Mouse (Mus musculus): ENCODE data around the gene Cmss1. TPM values are rescaled to one million over a fixed set of nuclear protein-coding genes. Genes with fewer than 3 reads are reported as not detected.

Cmss1 gene
- total and polyA plus RNA-seq, 2 experiments from 2014 or later: 12.0 to 43.4 TPM

DNA sequence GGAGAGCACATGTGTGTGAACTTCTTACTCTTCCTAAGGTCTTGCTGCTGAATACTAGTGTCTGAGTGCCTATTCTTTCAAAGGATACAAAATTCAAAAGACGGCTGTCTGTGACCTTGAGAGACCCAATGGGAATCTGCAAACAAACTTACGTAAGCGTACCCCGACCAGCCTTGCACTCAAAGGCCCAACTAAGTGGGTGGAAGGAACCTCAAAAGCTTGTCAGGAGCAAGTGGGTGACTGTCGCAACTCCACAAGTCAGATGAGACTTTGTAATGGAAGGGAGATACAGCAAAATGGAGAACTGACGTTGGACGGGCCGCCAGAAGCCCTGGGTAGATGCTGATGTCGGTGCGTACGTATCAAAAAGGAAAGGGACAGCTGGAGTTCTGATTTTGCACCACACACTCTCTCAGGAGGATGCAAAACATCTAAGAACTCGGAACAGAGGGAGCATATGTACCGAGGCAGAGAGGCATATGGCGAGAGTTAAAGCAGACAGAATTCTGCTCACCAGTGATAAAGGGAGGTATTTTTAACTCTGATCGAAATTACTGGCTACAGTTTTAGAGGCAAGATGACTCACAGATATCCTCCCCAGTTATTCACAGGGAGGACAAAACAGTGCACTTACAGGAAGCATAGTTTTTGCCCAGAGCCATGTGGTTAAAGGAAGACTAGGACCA lies 217.0 kb downstream of the Cmss1 start:
- ATAC-seq: peak; percentile 26
- H3K27me3 ChIP-seq (ENCODE audit: insufficient read depth, low read length): no peaks in the 10 kb centered on the region
- TF ChIP-seq CTCF (IDR thresholded peaks at IDR 0.05; ENCODE audit: low read depth): no peak
- DNase-seq: peak; percentile 66
- H3K4me2 ChIP-seq (ENCODE audit: low read depth): no peak overlapping the region
- no peak overlapping the region for H3K4me3 ChIP-seq (ENCODE audit: low read depth, low read length)
- 79% methylated on average over 15 of the region's 15 CpGs for WGBS
- no peak overlapping the region for H3K9ac ChIP-seq
- H3K27ac ChIP-seq (ENCODE audit: low read depth, low read length): no peak overlapping the region
- H3K9me3 ChIP-seq (ENCODE audit: low read length): no peaks in the 10 kb centered on the region
- H3K36me3 ChIP-seq (ENCODE audit: insufficient read depth): no peaks in the 10 kb centered on the region
- H3K4me1 ChIP-seq (ENCODE audit: insufficient read depth): no peaks in the 10 kb centered on the region

DNA sequence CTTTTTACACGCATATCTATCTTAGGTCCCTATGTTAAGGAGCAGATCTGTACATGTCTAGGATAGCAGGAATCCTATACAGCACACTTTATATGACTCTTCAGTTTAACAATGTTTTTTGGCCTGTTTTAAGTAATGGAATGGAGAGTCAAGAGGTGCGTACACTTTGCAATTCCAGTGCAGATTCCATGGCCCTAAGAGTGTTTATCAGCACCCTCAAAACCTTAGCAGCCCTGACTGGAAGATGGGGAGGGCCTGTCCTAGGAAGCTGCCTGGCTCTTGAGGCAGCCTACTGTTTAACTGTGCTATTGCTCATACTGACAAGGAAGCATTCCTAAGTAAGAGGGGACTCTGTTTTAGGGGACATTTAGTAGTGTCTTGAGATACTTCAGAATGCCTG lies 222.4 kb downstream of the Cmss1 start:
- Histone ChIP-seq H3K9ac (no peak overlapping the region), H3K4me2 (ENCODE audit: low read depth) (no peak overlapping the region), H3K4me3 (ENCODE audit: low read depth, low read length) (no peak overlapping the region), H3K36me3 (ENCODE audit: insufficient read depth) (no peaks in the 10 kb centered on the region), H3K9me3 (ENCODE audit: low read length) (no peaks in the 10 kb centered on the region), H3K27me3 (ENCODE audit: insufficient read depth, low read length) (no peaks in the 10 kb centered on the region), H3K27ac (ENCODE audit: low read depth, low read length) (no peak overlapping the region), H3K4me1 (ENCODE audit: insufficient read depth) (no peaks in the 10 kb centered on the region)
- TF ChIP-seq CTCF (IDR thresholded peaks at IDR 0.05; ENCODE audit: low read depth): no peak
- ATAC-seq: no peak
- 96% methylated on average over 2 of the region's 2 CpGs for WGBS
- no peak for DNase-seq

DNA sequence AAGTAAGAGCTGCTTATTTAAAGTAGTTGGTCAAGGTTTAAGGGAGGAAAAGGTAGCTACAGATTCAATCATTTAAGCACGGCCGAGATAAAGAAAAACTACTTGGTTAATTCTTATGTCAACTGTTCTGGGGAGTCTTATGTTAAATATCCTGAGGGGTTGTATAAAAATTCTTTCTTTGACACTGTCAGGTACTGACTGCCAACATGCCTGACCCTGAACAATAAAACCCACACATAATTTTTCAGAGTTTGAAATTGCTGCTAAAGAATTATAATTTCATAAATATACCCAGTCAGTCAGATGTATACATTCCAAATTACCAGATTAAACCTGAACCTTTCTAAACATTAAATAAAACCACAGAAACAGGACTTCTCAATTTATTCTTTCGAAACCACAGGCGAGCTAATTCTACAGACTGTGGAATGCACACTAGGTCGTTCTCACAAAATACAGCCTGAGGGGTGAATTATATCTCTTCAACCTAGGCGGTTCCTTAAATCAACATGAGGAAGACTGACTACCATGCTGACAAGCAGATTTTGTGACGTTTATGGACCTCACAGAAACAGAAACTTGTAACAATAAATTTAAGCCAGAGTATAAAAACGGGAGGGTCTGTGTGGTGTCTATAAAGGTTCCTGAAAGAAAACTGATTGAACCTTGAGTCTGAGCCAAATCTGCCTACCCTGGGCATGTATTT lies 223.2 kb downstream of the Cmss1 start:
- Histone ChIP-seq H3K9ac (no peak overlapping the region), H3K36me3 (ENCODE audit: insufficient read depth) (no peaks in the 10 kb centered on the region), H3K4me2 (ENCODE audit: low read depth) (no peak overlapping the region), H3K27ac (ENCODE audit: low read depth, low read length) (no peak overlapping the region), H3K9me3 (ENCODE audit: low read length) (no peaks in the 10 kb centered on the region), H3K27me3 (ENCODE audit: insufficient read depth, low read length) (no peaks in the 10 kb centered on the region), H3K4me1 (ENCODE audit: insufficient read depth) (no peaks in the 10 kb centered on the region), H3K4me3 (ENCODE audit: low read depth, low read length) (no peak overlapping the region)
- WGBS: 63% methylated on average over 8 of the region's 8 CpGs
- TF ChIP-seq CTCF (IDR thresholded peaks at IDR 0.05; ENCODE audit: low read depth): no peak
- ATAC-seq (no peak), DNase-seq (no peak)

DNA sequence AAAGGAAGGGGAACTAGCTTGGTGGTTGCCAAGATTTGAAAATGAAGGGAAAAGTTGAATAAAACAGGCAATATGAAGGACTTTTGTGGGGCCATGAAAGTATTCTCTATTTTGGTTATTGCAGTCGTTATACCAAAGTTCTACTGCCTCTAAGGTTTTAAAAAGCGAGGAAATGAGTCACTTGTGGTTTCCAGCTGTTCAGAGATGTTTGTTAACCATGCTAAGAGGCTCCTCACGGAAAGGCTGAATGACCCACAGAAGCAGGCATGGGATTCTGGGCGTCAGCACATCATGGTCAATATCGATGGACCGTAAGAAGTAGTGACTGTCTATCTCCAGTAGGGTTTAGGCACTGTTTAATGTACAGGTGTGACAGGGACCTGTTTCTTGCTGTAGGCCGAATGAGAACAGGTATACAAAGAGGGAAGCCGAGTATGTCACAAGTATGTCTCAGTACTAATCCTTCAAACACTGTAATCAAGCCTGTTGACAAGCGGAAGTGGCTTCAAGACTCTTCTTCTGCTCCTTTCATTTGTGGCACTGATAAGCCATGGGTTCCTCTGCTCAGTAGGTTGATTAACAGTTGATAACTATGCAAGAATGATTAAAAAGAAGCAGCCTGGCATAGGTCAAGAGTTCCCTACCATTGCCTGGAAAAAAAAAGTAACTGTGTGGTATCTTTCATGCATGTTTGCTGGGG lies 227.9 kb downstream of the Cmss1 start:
- Histone ChIP-seq H3K9me3 (ENCODE audit: low read length) (no peaks in the 10 kb centered on the region), H3K4me1 (ENCODE audit: insufficient read depth) (no peaks in the 10 kb centered on the region), H3K9ac (no peak overlapping the region), H3K27ac (ENCODE audit: low read depth, low read length) (no peak overlapping the region), H3K27me3 (ENCODE audit: insufficient read depth, low read length) (no peaks in the 10 kb centered on the region), H3K36me3 (ENCODE audit: insufficient read depth) (no peaks in the 10 kb centered on the region), H3K4me2 (ENCODE audit: low read depth) (no peak overlapping the region), H3K4me3 (ENCODE audit: low read depth, low read length) (no peak overlapping the region)
- no peak for ATAC-seq
- WGBS: 86% methylated on average over 9 of the region's 9 CpGs
- TF ChIP-seq CTCF (IDR thresholded peaks at IDR 0.05; ENCODE audit: low read depth): no peak
- DNase-seq: no peak

DNA sequence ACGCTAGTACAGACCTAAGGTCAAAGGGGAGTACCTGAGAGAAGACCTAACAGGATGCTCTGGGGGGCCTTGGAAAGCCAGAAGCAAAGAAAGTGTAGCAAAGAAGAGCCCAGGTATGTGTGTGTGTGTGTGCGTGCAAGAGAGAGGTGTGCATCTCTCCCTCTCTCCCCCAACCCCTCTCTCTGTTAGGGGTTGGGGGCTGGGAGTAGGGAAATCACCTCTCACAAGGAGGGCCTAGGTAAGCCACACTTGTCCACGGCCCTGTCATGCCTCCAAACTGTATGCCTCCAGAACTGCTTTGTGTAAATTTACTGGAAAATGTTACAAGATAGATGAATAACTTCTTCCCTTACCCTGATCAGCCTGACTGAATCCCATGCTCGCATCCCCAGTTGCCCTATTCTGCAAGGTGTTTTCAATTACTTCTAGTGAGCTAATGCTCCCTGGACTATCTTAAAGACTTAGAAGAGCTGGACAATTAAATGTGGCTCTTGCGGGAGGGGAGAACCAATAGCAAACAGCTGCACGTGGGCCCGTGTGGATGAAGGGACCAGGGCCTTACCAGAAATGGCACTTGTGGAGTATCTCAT lies 231.3 kb downstream of the Cmss1 start:
- ATAC-seq (no peak), DNase-seq (no peak)
- no peak overlapping the region for H3K4me2 ChIP-seq (ENCODE audit: low read depth)
- no peaks in the 10 kb centered on the region for H3K27me3 ChIP-seq (ENCODE audit: insufficient read depth, low read length)
- no peaks in the 10 kb centered on the region for H3K36me3 ChIP-seq (ENCODE audit: insufficient read depth)
- 87% methylated on average over 7 of the region's 7 CpGs for WGBS
- H3K4me1 ChIP-seq (ENCODE audit: insufficient read depth): no peaks in the 10 kb centered on the region
- no peak for TF ChIP-seq CTCF (IDR thresholded peaks at IDR 0.05; ENCODE audit: low read depth)
- H3K27ac ChIP-seq (ENCODE audit: low read depth, low read length): no peak overlapping the region
- H3K9ac ChIP-seq: no peak overlapping the region
- H3K9me3 ChIP-seq (ENCODE audit: low read length): no peaks in the 10 kb centered on the region
- no peak overlapping the region for H3K4me3 ChIP-seq (ENCODE audit: low read depth, low read length)

DNA sequence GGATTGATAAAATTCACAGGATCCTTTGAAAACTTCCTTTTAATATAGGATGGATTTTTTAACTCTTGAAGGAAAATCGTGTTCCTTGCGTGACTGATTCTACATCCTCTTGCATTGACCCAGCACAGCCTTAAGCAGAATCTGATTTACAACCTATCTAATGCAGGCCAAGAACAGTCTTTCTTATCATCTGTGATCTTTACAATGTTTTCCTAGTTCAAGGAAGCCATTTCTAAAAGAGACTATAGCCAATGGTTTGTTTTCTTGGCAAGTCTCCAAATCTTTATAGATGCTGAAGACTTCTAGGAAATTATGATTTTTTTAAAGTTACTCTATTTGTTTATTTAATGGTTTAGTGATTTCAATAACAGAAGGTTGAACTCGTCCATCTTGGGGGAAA lies 234.5 kb downstream of the Cmss1 start:
- H3K4me3 ChIP-seq (ENCODE audit: low read depth, low read length): no peak overlapping the region
- H3K9me3 ChIP-seq (ENCODE audit: low read length): no peaks in the 10 kb centered on the region
- 92% methylated on average over 3 of the region's 3 CpGs for WGBS
- no peaks in the 10 kb centered on the region for H3K27me3 ChIP-seq (ENCODE audit: insufficient read depth, low read length)
- H3K27ac ChIP-seq (ENCODE audit: low read depth, low read length): no peak overlapping the region
- no peak for ATAC-seq
- no peaks in the 10 kb centered on the region for H3K4me1 ChIP-seq (ENCODE audit: insufficient read depth)
- no peak for DNase-seq
- no peak overlapping the region for H3K9ac ChIP-seq
- H3K36me3 ChIP-seq (ENCODE audit: insufficient read depth): no peaks in the 10 kb centered on the region
- H3K4me2 ChIP-seq (ENCODE audit: low read depth): no peak overlapping the region
- TF ChIP-seq CTCF (IDR thresholded peaks at IDR 0.05; ENCODE audit: low read depth): no peak

Measured in forebrain, postnatal 0 days (tissue).